Mouse (Mus musculus) CH12.LX (cell line): ENCODE measurements around the gene Angptl6. TPM values are rescaled to one million over a fixed set of nuclear protein-coding genes. Genes with fewer than 3 reads are reported as not detected.
"Not testable (repeated sequence)": the region's sequence is repeated elsewhere in the genome, so short reads cannot be mapped to it uniquely, and the experiment has no call there.

Experiments used
- DNase-seq: peaks from one replicate; pipeline ENCODE4 v3.0.0-alpha.2; 2013; ENCODE audit errors: extremely low read depth
- H3K27ac ChIP-seq: 2 replicates; pipeline ENCODE4 v1.5.1; 2012; ENCODE audit warnings: low read depth, mild to moderate bottlenecking, control low read depth, moderate library complexity; ENCODE audit not compliant: insufficient read depth
- H3K27me3 ChIP-seq: replicated peaks from 2 replicates; pipeline ENCODE3; 2012; ENCODE audit warnings: inconsistent platforms
- H3K36me3 ChIP-seq, 2 experiments: replicated peaks in 1 of 2; 2 replicates each; pipeline versions ENCODE3 to v1.6.1; 2012; ENCODE audit warnings: inconsistent platforms in 1 of 2, low read length in 1 of 2, mild to moderate bottlenecking in 1 of 2, mixed read lengths in 1 of 2, moderate library complexity in 1 of 2; ENCODE audit not compliant: control insufficient read depth in 1 of 2, insufficient read depth in 1 of 2
- H3K4me1 ChIP-seq, 2 experiments: 2 replicates each; pipeline ENCODE4 v1.6.1; 2012; ENCODE audit warnings: inconsistent platforms in 1 of 2, moderate library complexity in 1 of 2; ENCODE audit not compliant: insufficient read depth in 2 of 2, control insufficient read depth in 1 of 2
- H3K4me2 ChIP-seq: 2 replicates; pipeline ENCODE4 v1.6.1; 2012; ENCODE audit warnings: low read depth, mild to moderate bottlenecking, control low read depth; ENCODE audit not compliant: poor library complexity, insufficient read depth, severe bottlenecking
- H3K4me3 ChIP-seq, 3 experiments: fragments of 150-350 bp in 1 of 3; sonication (generic) in 1 of 3; replicated peaks in 1 of 3; 2 replicates each; pipeline versions ENCODE3 to v1.5.1; 2011 to 2012; ENCODE audit warnings: low read depth in 2 of 3, low read length in 2 of 3, mild to moderate bottlenecking in 2 of 3, moderate library complexity in 2 of 3, control low read depth in 1 of 3, improper control_type of control experiment in 1 of 3, inconsistent platforms in 1 of 3, mixed read lengths in 1 of 3; ENCODE audit not compliant: poor library complexity in 1 of 3
- H3K79me2 ChIP-seq: replicated peaks from 2 replicates; pipeline ENCODE4 v1.6.1; 2012; ENCODE audit warnings: mild to moderate bottlenecking, moderate library complexity; ENCODE audit not compliant: control insufficient read depth, poor library complexity, insufficient read depth, severe bottlenecking; ENCODE audit errors: extremely low read depth
- H3K9ac ChIP-seq: 2 replicates; pipeline ENCODE4 v1.6.1; 2012; ENCODE audit warnings: low read depth, mild to moderate bottlenecking, control low read depth, moderate library complexity; ENCODE audit not compliant: insufficient read depth
- H3K9me3 ChIP-seq: replicated peaks from 2 replicates; pipeline ENCODE3; 2012; ENCODE audit warnings: low read length, inconsistent platforms, mixed read lengths
- BHLHE40 ChIP-seq: IDR thresholded peaks from 2 replicates; pipeline ENCODE4 v1.6.1; 2011; ENCODE audit warnings: mild to moderate bottlenecking, low read depth, low read length, improper control_type of control experiment
- CHD2 ChIP-seq: IDR thresholded peaks from 2 replicates; pipeline ENCODE4 v1.6.1; 2011; ENCODE audit warnings: low read length, improper control_type of control experiment
- CTCF ChIP-seq, 2 experiments: IDR thresholded peaks in 1 of 2; conservative IDR thresholded peaks in 1 of 2; 2 replicates each; pipeline ENCODE4 v1.5.1; 2011 to 2012; ENCODE audit warnings: low read depth in 2 of 2, low read length in 2 of 2, improper control_type of control experiment in 1 of 2, inconsistent platforms in 1 of 2, mild to moderate bottlenecking in 1 of 2, moderate library complexity in 1 of 2
- EP300 ChIP-seq: IDR thresholded peaks from 2 replicates; pipeline ENCODE4 v1.6.1; 2011; ENCODE audit warnings: low read length, improper control_type of control experiment
- ETS1 ChIP-seq: conservative IDR thresholded peaks from 2 replicates; pipeline ENCODE4 v1.6.1; 2012; ENCODE audit warnings: low read depth, mild to moderate bottlenecking, inconsistent platforms, low read length, improper control_type of control experiment, moderate library complexity
- GABPA ChIP-seq: IDR thresholded peaks from 2 replicates; pipeline ENCODE4 v1.6.1; 2012; ENCODE audit warnings: low read depth, low read length, improper control_type of control experiment, inconsistent platforms; ENCODE audit not compliant: insufficient replicate concordance
- IRF4 ChIP-seq: IDR thresholded peaks from 2 replicates; pipeline ENCODE4 v1.6.1; 2014; ENCODE audit warnings: low read depth, mild to moderate bottlenecking, inconsistent platforms, low read length, improper control_type of control experiment
- MAFK ChIP-seq: IDR thresholded peaks from 2 replicates; pipeline ENCODE4 v1.6.1; 2011; ENCODE audit warnings: low read length, improper control_type of control experiment; ENCODE audit not compliant: insufficient replicate concordance
- MYC ChIP-seq: IDR thresholded peaks from 2 replicates; pipeline ENCODE4 v1.6.1; 2011; ENCODE audit warnings: low read depth, mild to moderate bottlenecking, improper control_type of control experiment, low read length
- NELFE ChIP-seq: IDR thresholded peaks from 2 replicates; pipeline ENCODE4 v1.6.1; 2011; ENCODE audit warnings: low read depth, low read length, improper control_type of control experiment
- RAD21 ChIP-seq: IDR thresholded peaks from 2 replicates; pipeline ENCODE4 v1.6.1; 2011; ENCODE audit warnings: low read depth, mild to moderate bottlenecking, low read length, improper control_type of control experiment, moderate library complexity
- SMC3 ChIP-seq: IDR thresholded peaks from 2 replicates; pipeline ENCODE4 v1.6.1; 2011; ENCODE audit warnings: low read depth, low read length, improper control_type of control experiment
- TBP ChIP-seq: conservative IDR thresholded peaks from 2 replicates; pipeline ENCODE4 v1.6.1; 2011; ENCODE audit warnings: low read depth, low read length, improper control_type of control experiment
- TCF12 ChIP-seq: IDR thresholded peaks from 2 replicates; pipeline ENCODE4 v1.6.1; 2014; ENCODE audit warnings: low read depth, mild to moderate bottlenecking, inconsistent platforms, low read length, improper control_type of control experiment
- UBTF ChIP-seq: IDR thresholded peaks from 2 replicates; pipeline ENCODE4 v1.6.1; 2012; ENCODE audit warnings: low read depth, mild to moderate bottlenecking, inconsistent platforms, low read length, improper control_type of control experiment, moderate library complexity
- USF2 ChIP-seq: conservative IDR thresholded peaks from 2 replicates; pipeline ENCODE4 v1.6.1; 2011; ENCODE audit warnings: low read depth, low read length, improper control_type of control experiment
- ZMIZ1 ChIP-seq: IDR thresholded peaks from 2 replicates; pipeline ENCODE4 v1.6.1; 2012; ENCODE audit warnings: low read depth, mild to moderate bottlenecking, inconsistent platforms, low read length, improper control_type of control experiment
- dilution Hi-C: fragments of 300-500 bp; cut with MboI; formaldehyde crosslinking; loops from 2 replicates; pipeline ENCODE4 v1.14.3; 2020; ENCODE audit warnings: low sequenced_read_pairs; ENCODE audit not compliant: extremely low pct_unique_long_range_greater_than_20kb, extremely low pct_ligation_motif_present
- in situ Hi-C: fragments of 300-500 bp; cut with MboI; formaldehyde crosslinking; loops from 3 replicates; pipeline ENCODE4 v1.14.3; 2019; ENCODE audit warnings: low sequenced_read_pairs, low pct_ligation_motif_present, low pct_unique_long_range_greater_than_20kb, mixed read lengths
- polyA plus RNA-seq: library from polyadenylated mRNA; unstranded; fragments of >175 nt; gene quantifications from 2 replicates; pipeline ENCODE4 v1.2.1, GENCODE M21; 2012; ENCODE audit warnings: low read depth; ENCODE audit not compliant: insufficient read length
- total RNA-seq, 2 experiments: library from RNA; depleted of rRNA; stranded (reverse); fragments of 300-350 nt in 1 of 2; fragments of >200 nt in 1 of 2; gene quantifications; 2 replicates each; pipeline ENCODE4 v1.2.3; 2012 to 2014

Angptl6 gene
- total and polyA plus RNA-seq, 3 experiments = 0.57 to 11.8 (median 2.0) TPM

GRCm38 (mm10) chr9:20835431-20835954 lies 44.0 kb downstream of the Angptl6 start:
- dilution Hi-C loops = not testable (repeated sequence)

GRCm38 (mm10) chr9:20834881-20835280 lies 44.6 kb downstream of the Angptl6 start:
- H3K27ac ChIP-seq = no peak overlapping the region
- in situ Hi-C loops (loop anchor here (5.0 kb wide), 1 partner anchor 93 kb away; no protein-coding TSS in a partner anchor), dilution Hi-C loops (no loop called here)
- no peak overlapping the region for H3K9ac ChIP-seq
- DNase-seq = no peak
- H3K4me2 ChIP-seq = no peak overlapping the region
- H3K27me3 ChIP-seq = peaks cover 50% of the 10 kb centered on the region
- TF ChIP-seq TBP (0 out of 2 replicates have a peak, but pooled peaks have one; percentile 70), MYC (no peak)
- peaks cover 2 to 15% of the 10 kb centered on the region in 2 experiments; a peak in 2 of 4 replicates for H3K4me1 ChIP-seq
- H3K36me3 ChIP-seq = no peaks in the 10 kb centered on the region
- no peaks in the 10 kb centered on the region for H3K79me2 ChIP-seq
- no peak overlapping the region for H3K4me3 ChIP-seq
- H3K9me3 ChIP-seq = no peaks in the 10 kb centered on the region

More at GRCm38 (mm10) chr9:20835431-20835954, 44.0 kb downstream of the Angptl6 start:
- H3K9me3 ChIP-seq, H3K4me2 ChIP-seq, H3K9ac ChIP-seq, H3K36me3 ChIP-seq, H3K79me2 ChIP-seq, H3K4me3 ChIP-seq, H3K27ac ChIP-seq, in situ Hi-C loops: not testable (repeated sequence)
- TF ChIP-seq EP300 = peak; percentile 79
- 0 out of 2 replicates have a peak, but pooled peaks have one; percentile 41 for TF ChIP-seq BHLHE40
- 0 out of 2 replicates have a peak, but pooled peaks have one; percentile 36 for TF ChIP-seq MAFK
- TF ChIP-seq IRF4 = peak; percentile 72
- peak; percentile 72 for TF ChIP-seq ETS1
- TF ChIP-seq TCF12 = peak; percentile 37; the same call in 1 of the 2 replicates
- Histone ChIP-seq H3K4me1 (peaks cover 2 to 15% of the 10 kb centered on the region in 2 experiments; a peak in 2 of 4 replicates), H3K27me3 (peaks cover 48% of the 10 kb centered on the region)
- peak; percentile 60 for DNase-seq

GRCm38 (mm10) chr9:20830901-20831643 lies 48.5 kb downstream of the Angptl6 start:
- Histone ChIP-seq H3K36me3 (no peaks in the 10 kb centered on the region), H3K4me2 (no peak overlapping the region), H3K9me3 (no peaks in the 10 kb centered on the region), H3K4me1 (peaks cover 2 to 13% of the 10 kb centered on the region in 2 experiments; a peak in 2 of 4 replicates), H3K9ac (no peak overlapping the region), H3K79me2 (no peaks in the 10 kb centered on the region), H3K27me3 (peaks cover 65% of the 10 kb centered on the region), H3K4me3 (no peak overlapping the region), H3K27ac (no peak overlapping the region)
- in situ Hi-C loops = loop anchor here (5.0 kb wide), 1 partner anchor 89 kb away; no protein-coding TSS in a partner anchor
- peak; percentile 65 for DNase-seq
- dilution Hi-C loops = no loop called here
- TF ChIP-seq CTCF (conservative IDR thresholded peaks at IDR 0.05 in 1 of 2, IDR thresholded peaks at IDR 0.05 in 1 of 2; ENCODE audit: low read depth in 2 of 2, low read length in 2 of 2) (peak; percentile 70 to 89), IRF4 (no peak; the same call in 1 of the 2 replicates), UBTF (0 out of 2 replicates have a peak, but pooled peaks have one; percentile 48), TCF12 (0 out of 2 replicates have a peak, but pooled peaks have one; percentile 27), GABPA (no peak), CHD2 (no peak), NELFE (peak; percentile 15; the same call in 1 of the 2 replicates), USF2 (no peak), RAD21 (peak; percentile 64), ZMIZ1 (no peak), SMC3 (peak; percentile 91)
